Mouse (Mus musculus) forebrain, embryonic 11.5 days (tissue): ENCODE measurements at regions not wholly inside any gene's neighbourhood (a gene's known extent, or its start where the extent isn't known, plus 50 kb on each side); places are given as distances from the start of the nearest gene placed in this dataset.
"Not testable (repeated sequence)": the region's sequence is repeated elsewhere in the genome, so short reads cannot be mapped to it uniquely, and the experiment has no call there.

Experiments
- ATAC-seq: fragments of 200-750 bp; cut with Nextera tagmentation; replicated peaks from 2 replicates; pipeline ENCODE4 v1.8.0; 2017; ENCODE audit warnings: moderate TSS enrichment; ENCODE audit not compliant: low FRiP score
- DNase-seq: peaks from one replicate; pipeline ENCODE4 v3.0.0-alpha.2; 2017; ENCODE audit warnings: low spot score
- H3K27ac ChIP-seq: fragments of 300-500 bp; sonication (generic); 2 replicates; pipeline ENCODE4 v1.5.1; 2014; ENCODE audit warnings: low read depth, low read length
- H3K27me3 ChIP-seq: fragments of 300-500 bp; sonication (generic); 2 replicates; pipeline ENCODE4 v1.6.1; 2014; ENCODE audit warnings: mild to moderate bottlenecking, low read length, mixed read lengths; ENCODE audit not compliant: control insufficient read depth, insufficient read depth
- H3K36me3 ChIP-seq: fragments of 300-500 bp; sonication (generic); 2 replicates; pipeline ENCODE4 v1.6.1; 2014; ENCODE audit warnings: mild to moderate bottlenecking, low read length, moderate library complexity, mixed read lengths; ENCODE audit not compliant: control insufficient read depth, insufficient read depth
- H3K4me1 ChIP-seq: fragments of 300-500 bp; sonication (generic); replicated peaks from 2 replicates; pipeline ENCODE4 v1.6.1; 2014; ENCODE audit warnings: low read length, mixed read lengths; ENCODE audit not compliant: control insufficient read depth, insufficient read depth
- H3K4me2 ChIP-seq: fragments of 300-500 bp; sonication (generic); 2 replicates; pipeline ENCODE4 v1.6.1; 2014; ENCODE audit warnings: low read depth, mild to moderate bottlenecking, low read length, moderate library complexity, mixed read lengths; ENCODE audit not compliant: severe bottlenecking
- H3K4me3 ChIP-seq: fragments of 300-500 bp; sonication (generic); 2 replicates; pipeline ENCODE4 v1.5.1; 2014; ENCODE audit warnings: low read depth, low read length
- H3K9ac ChIP-seq: fragments of 300-500 bp; sonication (generic); 2 replicates; pipeline ENCODE4 v1.6.1; 2014; ENCODE audit warnings: low read length
- H3K9me3 ChIP-seq: fragments of 300-500 bp; sonication (generic); 2 replicates; pipeline ENCODE4 v1.6.1; 2016; ENCODE audit warnings: low read length, mixed read lengths; ENCODE audit not compliant: control insufficient read depth
- whole genome bisulfite sequencing: fragments of 180-500 bp; shearing (Covaris S2); extraction: QIAGEN DNeasy Blood & Tissue Kit; methylation state at CpG from one replicate; pipeline ENCODE4 v1.1.7; 2014; 5-methylcytosine and 5-hydroxymethylcytosine counted together

DNA sequence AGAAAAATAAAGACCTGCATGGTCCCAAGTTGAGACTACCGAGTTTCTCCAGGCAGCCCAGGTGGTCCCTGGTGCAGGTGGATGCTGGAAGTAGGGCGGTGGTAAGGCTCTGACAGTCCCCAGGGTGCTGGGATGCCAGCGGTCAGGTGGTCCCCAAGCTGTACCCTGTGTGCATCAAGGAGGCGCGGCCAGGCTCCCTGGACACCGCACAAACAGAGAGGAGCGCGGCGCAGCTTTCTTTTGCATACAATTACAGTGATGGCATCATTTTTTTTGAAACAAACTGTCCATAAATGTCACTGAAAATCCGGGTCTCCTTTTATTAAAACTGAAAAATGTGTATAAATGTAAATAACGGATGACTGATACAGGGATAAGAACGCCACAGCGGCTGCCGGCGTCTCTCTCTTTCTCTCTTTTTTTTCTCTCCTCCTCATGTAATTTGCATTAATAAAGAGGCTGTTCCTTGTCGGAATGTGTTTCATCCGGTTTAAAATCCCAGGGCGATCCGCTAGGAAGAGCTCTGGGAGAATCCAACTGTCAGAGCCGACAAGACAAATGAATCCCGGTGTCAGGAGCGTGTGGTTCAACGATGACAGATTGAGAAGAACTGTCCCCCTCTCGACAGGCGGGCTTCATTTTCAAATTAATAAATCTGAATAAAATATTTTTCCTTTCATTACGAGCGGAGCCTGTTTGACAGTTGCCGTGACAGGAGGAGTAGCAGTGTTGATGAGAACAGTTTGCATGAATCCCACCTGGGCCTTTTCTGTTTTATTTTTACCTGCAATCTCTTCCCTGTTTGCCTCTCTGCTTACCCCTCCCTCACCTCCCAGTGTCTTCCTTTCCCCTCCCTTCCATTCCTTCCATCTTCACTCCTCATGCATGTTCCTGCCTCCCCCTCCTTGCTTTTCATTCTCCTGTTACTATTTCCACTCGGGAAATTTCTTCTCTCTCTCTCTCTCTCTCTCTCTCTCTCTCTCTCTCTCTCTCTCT, 244.6 kb upstream of the Pbx1 start:
- WGBS: 68% methylated on average over 29 of the region's 29 CpGs
- H3K36me3 ChIP-seq: no peaks in the 10 kb centered on the region
- no peaks in the 10 kb centered on the region for H3K4me1 ChIP-seq
- H3K4me2 ChIP-seq: peak overlapping the region; percentile 26; the same call in 1 of the 2 replicates
- no peak overlapping the region for H3K4me3 ChIP-seq
- H3K9me3 ChIP-seq: no peaks in the 10 kb centered on the region
- DNase-seq: no peak
- H3K27ac ChIP-seq: no peak overlapping the region
- H3K27me3 ChIP-seq: no peaks in the 10 kb centered on the region
- no peak; the same call in 1 of the 2 replicates for ATAC-seq
- no peak overlapping the region for H3K9ac ChIP-seq

DNA sequence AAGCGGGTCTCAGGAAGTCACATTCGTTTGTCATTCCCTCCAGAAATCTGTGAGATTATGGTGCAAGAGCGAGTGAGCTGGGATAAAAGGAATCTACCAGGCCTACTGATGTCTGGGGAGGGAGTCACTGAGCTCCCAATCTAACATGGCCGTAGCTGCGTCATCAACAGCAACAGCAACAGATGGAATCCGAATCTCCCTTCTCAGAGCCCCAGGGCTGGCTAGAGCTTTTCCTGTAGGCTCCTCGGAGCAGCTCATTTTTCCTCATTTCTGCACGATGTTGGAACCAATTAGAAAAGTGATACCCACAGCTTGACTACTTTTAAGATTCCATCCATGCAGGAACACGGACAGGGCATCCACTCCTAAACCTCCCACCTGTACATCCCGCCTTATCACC, 243.7 kb upstream of the Pbx1 start:
- Histone ChIP-seq H3K9ac (no peak overlapping the region), H3K4me3 (no peak overlapping the region), H3K36me3 (no peaks in the 10 kb centered on the region), H3K27me3 (no peaks in the 10 kb centered on the region), H3K4me1 (no peaks in the 10 kb centered on the region), H3K9me3 (no peaks in the 10 kb centered on the region), H3K4me2 (no peak overlapping the region), H3K27ac (no peak overlapping the region)
- DNase-seq (no peak), ATAC-seq (no peak)
- 82% methylated on average over 10 of the region's 10 CpGs for WGBS

DNA sequence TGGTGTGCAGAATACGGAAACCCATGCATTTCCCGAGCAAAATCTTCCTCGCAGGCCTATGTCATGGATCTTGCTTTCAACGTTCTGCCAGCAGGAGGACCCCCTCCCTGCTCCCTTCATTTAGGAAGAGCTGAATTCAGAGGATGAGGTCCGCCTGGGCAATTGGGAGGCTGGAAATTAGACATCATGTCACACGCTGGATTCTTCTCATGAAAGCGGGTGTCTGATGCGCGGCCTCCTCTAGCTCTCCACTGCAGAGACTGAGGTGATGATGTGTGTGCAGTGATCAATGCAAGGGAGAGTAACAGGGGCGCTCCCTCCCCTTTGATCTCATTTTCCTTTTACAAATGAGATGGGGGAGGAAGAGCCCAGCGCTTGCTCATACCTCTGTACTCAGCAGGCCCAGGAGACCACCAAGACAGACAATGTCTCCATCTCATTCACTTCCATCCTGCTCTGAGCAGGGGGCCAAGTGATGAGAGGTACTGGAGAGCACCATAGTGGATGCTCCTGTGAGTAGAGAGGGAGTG, 230.8 kb upstream of the Pbx1 start:
- DNase-seq (no peak), ATAC-seq (peak; percentile 53)
- no peak overlapping the region for H3K4me2 ChIP-seq
- H3K4me1 ChIP-seq: no peaks in the 10 kb centered on the region
- H3K9me3 ChIP-seq: no peaks in the 10 kb centered on the region
- no peak overlapping the region for H3K4me3 ChIP-seq
- 38% methylated on average over 11 of the region's 11 CpGs for WGBS
- no peaks in the 10 kb centered on the region for H3K36me3 ChIP-seq
- no peak overlapping the region for H3K9ac ChIP-seq
- H3K27ac ChIP-seq: no peak overlapping the region
- H3K27me3 ChIP-seq: no peaks in the 10 kb centered on the region

DNA sequence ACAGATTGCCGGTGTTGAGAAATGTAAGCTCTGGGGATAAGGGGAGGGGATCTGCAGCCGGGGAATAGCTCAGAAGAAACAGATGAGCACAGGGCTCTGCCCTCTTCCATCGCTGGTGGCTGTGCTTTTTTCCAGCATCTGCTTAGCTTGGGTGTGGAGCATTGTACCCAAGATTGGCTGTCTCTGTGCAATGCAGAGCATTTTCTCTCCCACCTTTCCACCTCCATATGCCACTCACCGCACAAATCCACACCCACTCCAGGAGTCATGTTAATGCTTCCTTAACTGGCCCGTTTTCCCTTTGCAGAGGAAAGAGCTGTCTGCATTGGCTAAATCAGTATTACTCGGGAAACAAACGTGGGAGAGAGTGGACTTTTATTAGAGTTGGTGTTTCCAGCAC, 228.9 kb upstream of the Pbx1 start:
- DNase-seq: no peak
- no peak overlapping the region for H3K9ac ChIP-seq
- ATAC-seq: no peak
- no peak overlapping the region for H3K27ac ChIP-seq
- WGBS: 84% methylated on average over 7 of the region's 7 CpGs
- H3K27me3 ChIP-seq: no peaks in the 10 kb centered on the region
- H3K36me3 ChIP-seq: no peaks in the 10 kb centered on the region
- H3K4me3 ChIP-seq: no peak overlapping the region
- H3K9me3 ChIP-seq: no peaks in the 10 kb centered on the region
- no peaks in the 10 kb centered on the region for H3K4me1 ChIP-seq
- no peak overlapping the region for H3K4me2 ChIP-seq

DNA sequence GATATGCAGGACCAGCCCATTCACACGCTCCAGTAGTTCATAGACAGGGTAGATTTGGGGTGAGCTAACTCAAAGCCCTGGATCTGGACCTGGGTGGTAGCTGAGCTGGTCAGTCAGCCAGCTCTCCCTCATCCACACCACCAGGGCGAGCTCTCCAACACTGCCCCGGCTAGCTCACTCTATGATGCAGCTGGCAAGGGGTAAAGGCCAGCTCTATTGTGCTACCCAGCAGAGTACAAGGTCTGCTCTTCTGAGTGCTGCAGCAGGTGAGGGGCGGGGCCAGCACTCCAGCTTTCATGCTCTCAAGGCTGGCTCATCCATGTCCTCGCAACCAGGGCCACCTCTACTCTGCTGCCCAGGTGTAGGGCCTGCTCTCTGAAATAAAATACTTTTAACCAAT, 227.5 kb upstream of the Pbx1 start:
- 84% methylated on average over 5 of the region's 5 CpGs for WGBS
- ATAC-seq: peak; percentile 44; the same call in 1 of the 2 replicates

DNA sequence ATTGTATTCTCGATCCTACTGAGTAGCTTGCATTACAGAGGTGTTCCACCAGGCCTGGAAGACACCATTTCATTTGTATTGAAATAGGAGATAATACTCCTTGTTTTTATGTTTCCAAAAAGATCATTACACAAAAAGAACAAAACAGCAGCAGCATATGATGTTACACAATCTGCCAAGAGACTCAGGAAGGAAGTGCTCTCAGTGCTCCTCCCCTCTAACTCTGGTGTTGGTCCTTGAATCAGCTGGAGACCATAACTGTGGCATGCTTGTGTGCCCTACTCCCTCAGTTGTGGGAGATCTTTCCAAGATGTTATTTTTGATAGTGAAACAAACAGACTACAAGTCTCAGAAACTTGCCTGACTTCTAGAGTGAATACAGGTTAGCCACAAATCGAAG, 200.8 kb upstream of the Pbx1 start:
- WGBS: 90% methylated on average over 2 of the region's 2 CpGs
- Histone ChIP-seq H3K9ac (no peak overlapping the region), H3K9me3 (no peaks in the 10 kb centered on the region), H3K27me3 (no peaks in the 10 kb centered on the region), H3K27ac (no peak overlapping the region), H3K4me3 (no peak overlapping the region), H3K4me1 (no peaks in the 10 kb centered on the region), H3K36me3 (no peaks in the 10 kb centered on the region), H3K4me2 (no peak overlapping the region)
- ATAC-seq (no peak), DNase-seq (no peak)

More for the DNA sequence above, 227.5 kb upstream of the Pbx1 start:
- Histone ChIP-seq H3K27ac (no peak overlapping the region), H3K4me1 (no peaks in the 10 kb centered on the region), H3K36me3 (no peaks in the 10 kb centered on the region), H3K9me3 (no peaks in the 10 kb centered on the region), H3K4me3 (no peak overlapping the region), H3K4me2 (no peak overlapping the region), H3K27me3 (no peaks in the 10 kb centered on the region), H3K9ac (no peak overlapping the region)
- no peak for DNase-seq

DNA sequence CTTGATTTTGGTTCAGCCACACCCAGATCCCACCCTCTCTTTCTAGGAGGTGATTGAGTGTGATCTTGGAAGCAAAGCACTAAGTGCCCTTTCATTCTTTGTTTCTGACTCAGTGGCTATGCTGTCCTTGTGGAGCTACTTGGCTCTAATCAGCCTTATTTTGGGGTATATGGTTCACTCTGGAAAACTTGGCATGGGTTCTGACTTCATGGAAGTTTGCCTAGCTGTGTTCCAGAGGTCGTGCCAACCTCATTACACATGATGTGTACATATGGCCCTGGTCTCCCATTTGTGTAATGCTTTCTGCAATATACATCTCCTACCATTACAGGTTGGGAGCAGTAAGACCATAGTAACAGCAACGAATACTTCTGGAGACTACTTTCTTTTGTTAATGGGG, 199.9 kb upstream of the Pbx1 start:
- H3K4me3 ChIP-seq: no peak overlapping the region
- ATAC-seq (no peak), DNase-seq (no peak)
- H3K4me2 ChIP-seq: no peak overlapping the region
- H3K27ac ChIP-seq: no peak overlapping the region
- H3K9ac ChIP-seq: no peak overlapping the region
- no peaks in the 10 kb centered on the region for H3K9me3 ChIP-seq
- 82% methylated on average over 2 of the region's 2 CpGs for WGBS
- H3K27me3 ChIP-seq: no peaks in the 10 kb centered on the region
- no peaks in the 10 kb centered on the region for H3K36me3 ChIP-seq
- H3K4me1 ChIP-seq: no peaks in the 10 kb centered on the region

DNA sequence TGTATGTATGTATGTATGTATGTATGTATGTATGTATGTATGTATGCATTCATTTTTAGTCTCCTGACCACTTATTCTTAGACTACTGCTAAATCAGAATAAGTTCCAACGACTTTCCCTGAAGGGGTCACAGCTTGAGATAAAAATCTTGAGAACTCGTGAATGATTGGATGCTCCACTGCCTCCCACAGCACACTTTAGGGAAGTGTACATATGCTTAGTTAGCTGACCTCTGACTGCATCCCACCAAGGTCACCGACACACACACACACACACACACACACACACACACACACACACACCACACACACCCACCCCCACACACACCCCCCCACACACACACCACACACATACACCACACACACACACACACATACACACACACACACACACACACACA, 169.9 kb upstream of the Pbx1 start:
- not testable (repeated sequence) for H3K36me3 ChIP-seq, H3K9ac ChIP-seq, H3K4me1 ChIP-seq, H3K4me2 ChIP-seq, ATAC-seq, H3K4me3 ChIP-seq, DNase-seq, H3K27me3 ChIP-seq, H3K27ac ChIP-seq, H3K9me3 ChIP-seq
- WGBS: 85% methylated on average over 3 of the region's 3 CpGs
